Mouse (Mus musculus): ENCODE data around the gene Clybl. TPM values are rescaled to one million over a fixed set of nuclear protein-coding genes. Genes with fewer than 3 reads are reported as not detected.
A peak's percentile ranks its signal among the peaks of the same experiment; 100 is the strongest.

Clybl gene
- total RNA-seq (2021), result 10 to 100 TPM; 29.5 to 30.4 TPM
- long read RNA-seq, transcript Clybl-201 (8 exons, 1,231 nt), result major isoform, 32 of 50 reads
- long read RNA-seq, partial matches to known transcripts, result 3 of 50 reads
- long read RNA-seq, other reads (novel, unspliced or antisense), result 15 of 50 reads

GRCm38 (mm10) chr14:122181078-122181814 is at the start of gene Clybl:
Gene Clybl (plus strand): TSS chr14:122181704.
- peak; percentile 90 to 94 for DNase-seq (ENCODE audit: low spot score in 2 of 2)

- no peak for DNase-seq (ENCODE audit: low spot score in 2 of 2)
Measured at GRCm38 (mm10) chr14:122136368-122136928, 45.1 kb upstream of the Clybl start.

- DNase-seq (ENCODE audit: low spot score in 2 of 2), result no peak
Measured at GRCm38 (mm10) chr14:122137234-122137633, 44.3 kb upstream of the Clybl start.

GRCm38 (mm10) chr14:122140126-122140525 is 41.4 kb upstream of the Clybl start:
- no peak for DNase-seq (ENCODE audit: low spot score in 2 of 2)

GRCm38 (mm10) chr14:122143585-122144269 is 37.8 kb upstream of the Clybl start:
- DNase-seq (ENCODE audit: low spot score in 2 of 2), result no peak

- DNase-seq (ENCODE audit: low spot score in 2 of 2), result no peak
Measured at GRCm38 (mm10) chr14:122145374-122145773, 36.1 kb upstream of the Clybl start.

- DNase-seq (ENCODE audit: low spot score in 2 of 2), result no peak
Measured at GRCm38 (mm10) chr14:122150616-122151015, 30.9 kb upstream of the Clybl start.

- DNase-seq (ENCODE audit: low spot score in 2 of 2), result no peak
Measured at GRCm38 (mm10) chr14:122157738-122158137, 23.8 kb upstream of the Clybl start.

GRCm38 (mm10) chr14:122160916-122161315 is 20.6 kb upstream of the Clybl start:
- DNase-seq (ENCODE audit: low spot score in 2 of 2), result no peak

- no peak for DNase-seq (ENCODE audit: low spot score in 2 of 2)
Measured at GRCm38 (mm10) chr14:122168912-122169311, 12.6 kb upstream of the Clybl start.

- no peak for DNase-seq (ENCODE audit: low spot score in 2 of 2)
Measured at GRCm38 (mm10) chr14:122170202-122170781, 11.2 kb upstream of the Clybl start.

- no peak for DNase-seq (ENCODE audit: low spot score in 2 of 2)
Measured at GRCm38 (mm10) chr14:122171031-122171430, 10.5 kb upstream of the Clybl start.

- no peak for DNase-seq (ENCODE audit: low spot score in 2 of 2)
Measured at GRCm38 (mm10) chr14:122176263-122176798, 5.2 kb upstream of the Clybl start.

- DNase-seq (ENCODE audit: low spot score in 2 of 2), result no peak
Measured at GRCm38 (mm10) chr14:122179262-122179661, 2.2 kb upstream of the Clybl start.

GRCm38 (mm10) chr14:122181815-122182157 is 282 bp downstream of the Clybl start:
- no peak for DNase-seq (ENCODE audit: low spot score in 2 of 2)

GRCm38 (mm10) chr14:122182220-122182619 is 716 bp downstream of the Clybl start:
- no peak for DNase-seq (ENCODE audit: low spot score in 2 of 2)

GRCm38 (mm10) chr14:122183974-122184373 is 2.5 kb downstream of the Clybl start:
- no peak for DNase-seq (ENCODE audit: low spot score in 2 of 2)

- DNase-seq (ENCODE audit: low spot score in 2 of 2), result no peak
Measured at GRCm38 (mm10) chr14:122188250-122188649, 6.7 kb downstream of the Clybl start.

GRCm38 (mm10) chr14:122189901-122190300 is 8.4 kb downstream of the Clybl start:
- DNase-seq (ENCODE audit: low spot score in 2 of 2), result peak in 1 of 2 experiments; percentile 36

- DNase-seq (ENCODE audit: low spot score in 2 of 2), result no peak
Measured at GRCm38 (mm10) chr14:122190527-122190926, 9.0 kb downstream of the Clybl start.

GRCm38 (mm10) chr14:122190941-122191510 is 9.5 kb downstream of the Clybl start:
- DNase-seq (ENCODE audit: low spot score in 2 of 2), result peak; percentile 25 to 80

All from layer of hippocampus, adult 18-20 months (tissue).